Mouse (Mus musculus) small intestine, adult 2 months (tissue): Measurements from ENCODE around the gene Ddx51.

Experiments
- CTCF ChIP-seq: fragments of 200-500 bp; IDR thresholded peaks from 2 replicates; pipeline ENCODE4 v1.5.1; 2012; ENCODE audit warnings: low read depth, mild to moderate bottlenecking, control low read depth, inconsistent platforms, low read length, moderate library complexity, mixed read lengths; ENCODE audit not compliant: insufficient replicate concordance, insufficient read length; ENCODE audit errors: extremely low read depth
- POLR2A ChIP-seq: fragments of 200-500 bp; IDR thresholded peaks from 2 replicates; pipeline ENCODE4 v1.6.1; 2012; ENCODE audit warnings: low read depth, mild to moderate bottlenecking, control low read depth, inconsistent platforms, low read length, moderate library complexity

DNA sequence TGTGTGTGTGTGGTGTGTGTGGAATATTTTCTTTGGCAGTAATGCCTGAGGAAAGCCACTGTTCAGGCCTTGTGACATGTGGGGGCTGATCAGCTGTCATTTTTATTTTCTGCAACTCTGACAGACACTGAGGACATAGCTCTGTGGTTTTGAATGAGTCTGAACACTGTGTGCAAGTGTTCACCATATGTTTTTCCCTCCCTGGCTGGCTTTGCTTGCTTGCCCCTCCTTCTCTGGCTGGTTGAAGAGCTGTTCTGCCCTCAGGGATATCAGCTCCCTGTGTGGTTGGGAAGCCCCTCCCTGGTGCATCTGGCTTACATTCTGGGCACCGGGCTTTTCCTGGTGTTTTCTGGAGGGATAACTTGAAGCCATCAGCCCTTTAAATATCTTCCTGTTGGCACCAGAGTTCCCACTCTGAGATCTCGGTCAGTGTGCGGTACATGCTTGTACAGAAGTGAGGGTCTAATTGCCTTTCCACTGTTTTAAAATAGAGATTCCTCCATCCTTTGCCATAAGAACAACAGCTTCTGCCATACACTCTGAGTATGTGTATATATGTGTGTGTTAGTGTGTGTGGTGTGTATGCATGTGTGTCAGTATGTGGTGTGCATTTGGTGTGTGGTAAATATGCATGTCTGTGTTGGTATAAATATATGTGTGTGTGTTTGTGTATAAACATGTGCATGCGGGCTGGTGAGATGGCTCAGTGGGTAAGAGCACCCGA, 41.7 kb upstream of the Ddx51 start:
- TF ChIP-seq POLR2A = no peak
- TF ChIP-seq CTCF = no peak
